In genomic region chr11:116818722-116819121, GRCm38 (mm10) we compare ENCODE assay signal across 11 mouse cellular contexts. TPM values are rescaled to one million over a fixed set of nuclear protein-coding genes. Genes with fewer than 3 reads are reported as not detected.
DNase-seq lines count a peak whose midpoint lies in the region; ATAC-seq and TF ChIP-seq lines count a peak whose summit lies in the region.
"Had no signal": no experiment of that assay in that cellular context is flagged by ENCODE, and none has a peak within 500 bp of the region (broad histone marks: within the 10 kb centered on the region; RNA-seq: fewer than 3 reads in every experiment).

No protein-coding gene starts in this region.

- no peak for ATAC-seq in heart, embryonic 14.5 days (ENCODE audit: insufficient number of reproducible peaks, insufficient read depth, low FRiP score, low read depth)
- ATAC-seq in intestine, postnatal 0 days, result peak; percentile 92

- H3K4me3 ChIP-seq in heart, embryonic 14.5 days (ENCODE audit: control insufficient read depth in 1 of 2, insufficient read depth in 1 of 2, low read depth in 1 of 2, low read length in 2 of 2), result no peak overlapping the region
- no peak overlapping the region for H3K4me3 ChIP-seq in intestine, postnatal 0 days (ENCODE audit: low read depth, low read length)
- H3K4me3 ChIP-seq: heart, embryonic 10.5 days had no signal

- WGBS in heart, embryonic 14.5 days, result 55% methylated on average over 8 of the region's 8 CpGs
- WGBS in intestine, postnatal 0 days, result 25% methylated on average over 8 of the region's 8 CpGs

- H3K27me3 ChIP-seq in heart, embryonic 14.5 days (ENCODE audit: control insufficient read depth, insufficient read depth, low read length), result no peaks in the 10 kb centered on the region
- no peaks in the 10 kb centered on the region for H3K27me3 ChIP-seq in intestine, postnatal 0 days (replicated peaks; ENCODE audit: control insufficient read depth, insufficient read depth, low read length)

- intact Hi-C loops in heart, postnatal 36 days (cut with DNase I), result no loop called here

- H3K36me3 ChIP-seq in heart, embryonic 14.5 days (ENCODE audit: control insufficient read depth, insufficient read depth, low read length), result peaks cover 3% of the 10 kb centered on the region; the same call in 1 of the 2 replicates
- no peaks in the 10 kb centered on the region; the same call in 1 of the 2 replicates for H3K36me3 ChIP-seq in intestine, postnatal 0 days (ENCODE audit: control insufficient read depth, insufficient read depth)

- H3K9me3 ChIP-seq in heart, embryonic 14.5 days (ENCODE audit: control insufficient read depth, low read length), result no peaks in the 10 kb centered on the region
- H3K9me3 ChIP-seq in intestine, postnatal 0 days (ENCODE audit: control insufficient read depth), result no peaks in the 10 kb centered on the region
- H3K9me3 ChIP-seq: heart, embryonic 10.5 days had no signal

- 0 out of 4 replicates have a peak overlapping the region, but pooled peaks of 1 of the 2 experiments have one; percentile 26 for H3K27ac ChIP-seq in heart, embryonic 14.5 days (replicated peaks in 1 of 2; ENCODE audit: control insufficient read depth in 1 of 2, insufficient read depth in 1 of 2, low read depth in 2 of 2, low read length in 2 of 2)
- peak overlapping the region; percentile 31; the same call in 1 of the 2 replicates for H3K27ac ChIP-seq in intestine, postnatal 0 days (ENCODE audit: low read depth, low read length)
- H3K27ac ChIP-seq: macrophage had no signal

- no peak for DNase-seq in heart, postnatal 36 days
- DNase-seq in MN1 (ENCODE audit: low spot score), result peak; percentile 42
- peak; percentile 45 to 60 for DNase-seq in cerebellum, postnatal 36 days
- no peak for DNase-seq in thymus, postnatal 25 days
- DNase-seq in urinary bladder, postnatal 25 days (ENCODE audit: low spot score), result no peak
- DNase-seq: liver; right cerebral cortex, adult 18-20 months had no signal

- H3K9ac ChIP-seq in heart, embryonic 14.5 days (ENCODE audit: low read length), result 0 out of 2 replicates have a peak overlapping the region, but pooled peaks have one; percentile 28
- no peak overlapping the region for H3K9ac ChIP-seq in intestine, postnatal 0 days (ENCODE audit: low read depth, low read length)

- peaks cover 49 to 63% of the 10 kb centered on the region in 2 experiments for H3K4me1 ChIP-seq in heart, embryonic 14.5 days (ENCODE audit: control insufficient read depth in 2 of 2, insufficient read depth in 2 of 2, low read length in 2 of 2)
- H3K4me1 ChIP-seq in intestine, postnatal 0 days (replicated peaks; ENCODE audit: control insufficient read depth, insufficient read depth, low read length), result peaks cover 17% of the 10 kb centered on the region

- TF ChIP-seq CTCF in intestine, postnatal 0 days (IDR thresholded peaks at IDR 0.05; ENCODE audit: low read depth), result no peak

- no peak overlapping the region for H3K4me2 ChIP-seq in heart, embryonic 14.5 days (ENCODE audit: low read length)
- no peak overlapping the region for H3K4me2 ChIP-seq in intestine, postnatal 0 days (replicated peaks; ENCODE audit: low read depth)

RNA-seq across cellular contexts. Expression of gene Mxra7, which starts 9.1 kb away (rescaled TPM):
- polyA plus RNA-seq in heart, embryonic 14.5 days (2014; fragmentation: Nextera tagmentation; extraction: Ambion mirVana), result 15.0 and 16.7 TPM in 2 replicates
- 10 to 100 TPM; 18.1 to 21.1 TPM for total RNA-seq in heart, postnatal 36 days (2021)
- polyA plus RNA-seq in intestine, postnatal 0 days (2015; fragmentation: Nextera tagmentation; extraction: Ambion mirVana), result 33.6 and 39.4 TPM in 2 replicates
- polyA plus RNA-seq: macrophage had no signal

RNA-seq across cellular contexts. Expression of gene Mettl23, which starts 24.4 kb away (rescaled TPM):
- 70.9 and 79.2 TPM in 2 replicates for polyA plus RNA-seq in heart, embryonic 14.5 days (2014; fragmentation: Nextera tagmentation; extraction: Ambion mirVana)
- total RNA-seq in heart, postnatal 36 days (2021), result 10 to 100 TPM; 40.0 to 41.1 TPM
- 34.1 and 37.1 TPM in 2 replicates for polyA plus RNA-seq in intestine, postnatal 0 days (2015; fragmentation: Nextera tagmentation; extraction: Ambion mirVana)

RNA-seq across cellular contexts. Expression of gene Jmjd6, which starts 24.5 kb away (rescaled TPM):
- polyA plus RNA-seq in heart, embryonic 14.5 days (2014; fragmentation: Nextera tagmentation; extraction: Ambion mirVana), result 59.0 and 63.7 TPM in 2 replicates
- 10 to 100 TPM; 29.5 to 34.9 TPM for total RNA-seq in heart, postnatal 36 days (2021)
- polyA plus RNA-seq in intestine, postnatal 0 days (2015; fragmentation: Nextera tagmentation; extraction: Ambion mirVana), result 44.4 and 44.7 TPM in 2 replicates

RNA-seq across cellular contexts. Expression of gene Mfsd11, which starts 33.5 kb away (rescaled TPM):
- polyA plus RNA-seq in heart, embryonic 14.5 days (2014; fragmentation: Nextera tagmentation; extraction: Ambion mirVana), result 31.9 and 39.7 TPM in 2 replicates
- 10 to 100 TPM; 30.3 to 33.5 TPM for total RNA-seq in heart, postnatal 36 days (2021)
- 100 and 109 TPM in 2 replicates for polyA plus RNA-seq in intestine, postnatal 0 days (2015; fragmentation: Nextera tagmentation; extraction: Ambion mirVana)

RNA-seq across cellular contexts. Expression of gene Srsf2, which starts 34.2 kb away (rescaled TPM):
- polyA plus RNA-seq in heart, embryonic 14.5 days (2014; fragmentation: Nextera tagmentation; extraction: Ambion mirVana), result 566 and 569 TPM in 2 replicates
- total RNA-seq in heart, postnatal 36 days (2021), result 100 to 1,000 TPM in 1 of 2 experiments, 10 to 100 TPM in 1; 94.5 to 116 TPM
- 354 and 366 TPM in 2 replicates for polyA plus RNA-seq in intestine, postnatal 0 days (2015; fragmentation: Nextera tagmentation; extraction: Ambion mirVana)

Comparison
In these comparisons a context has a peak if more than half of its experiments do, and no peak if none do; other contexts are left out.
1. DNase-seq: peak in MN1 (single experiment) and cerebellum, postnatal 36 days (2 of 2); none in heart, postnatal 36 days (0 of 2), thymus, postnatal 25 days (single experiment) and urinary bladder, postnatal 25 days (single experiment).